Mouse (Mus musculus): ENCODE data around the gene Ddah2. TPM values are rescaled to one million over a fixed set of nuclear protein-coding genes. Genes with fewer than 3 reads are reported as not detected.

Gene Ddah2
- polyA plus RNA-seq, 1 experiment from 2014 or later: 582 TPM

- Histone ChIP-seq H3K9me3 (ENCODE audit: control insufficient read depth, low read length) (no peaks in the 10 kb centered on the region), H3K4me2 (ENCODE audit: low read depth, severe bottlenecking) (no peak overlapping the region), H3K9ac (ENCODE audit: low read length) (no peak overlapping the region; the same call in 1 of the 2 replicates), H3K27me3 (ENCODE audit: control insufficient read depth, insufficient read depth, low read length) (no peaks in the 10 kb centered on the region), H3K27ac (replicated peaks; ENCODE audit: low read depth, low read length) (no peak overlapping the region), H3K36me3 (ENCODE audit: control insufficient read depth, insufficient read depth, low read length) (no peaks in the 10 kb centered on the region), H3K4me3 (ENCODE audit: low read depth, low read length) (no peak overlapping the region), H3K4me1 (ENCODE audit: control insufficient read depth, insufficient read depth, low read length) (peaks cover 12% of the 10 kb centered on the region)
- WGBS: 38% methylated on average over 17 of the region's 17 CpGs
- ATAC-seq (ENCODE audit: insufficient number of reproducible peaks, low FRiP score, low TSS enrichment, low read depth) (no peak), DNase-seq (ENCODE audit: low spot score) (no peak)
These were observed 15.3 kb downstream of the Ddah2 start for GRCm38 (mm10) chr17:35074097-35074496.

GRCm38 (mm10) chr17:35076507-35077176 is 17.8 kb downstream of the Ddah2 start, which contains the start of gene Ly6g6e:
Gene Ly6g6e, plus strand, starts transcription at chr17:35076902.
- Histone ChIP-seq H3K4me3 (ENCODE audit: low read depth, low read length) (peak within 1 kb of the TSS; percentile 12; the same call in 1 of the 2 replicates), H3K36me3 (ENCODE audit: control insufficient read depth, insufficient read depth, low read length) (no peaks in the 10 kb centered on the region), H3K27ac (replicated peaks; ENCODE audit: low read depth, low read length) (no peak within 1 kb of the TSS; the same call in 1 of the 2 replicates), H3K27me3 (ENCODE audit: control insufficient read depth, insufficient read depth, low read length) (no peaks in the 10 kb centered on the region), H3K9me3 (ENCODE audit: control insufficient read depth, low read length) (no peaks in the 10 kb centered on the region), H3K9ac (ENCODE audit: low read length) (peak within 1 kb of the TSS; percentile 50), H3K4me1 (ENCODE audit: control insufficient read depth, insufficient read depth, low read length) (peaks cover 12% of the 10 kb centered on the region), H3K4me2 (ENCODE audit: low read depth, severe bottlenecking) (peak within 1 kb of the TSS; percentile 42)
- DNase-seq (ENCODE audit: low spot score): no peak
- WGBS: 19% methylated on average over 10 of the region's 10 CpGs
- no peak for ATAC-seq (ENCODE audit: insufficient number of reproducible peaks, low FRiP score, low TSS enrichment, low read depth)

- DNase-seq (ENCODE audit: low spot score) (no peak), ATAC-seq (ENCODE audit: insufficient number of reproducible peaks, low FRiP score, low TSS enrichment, low read depth) (no peak)
- Histone ChIP-seq H3K27ac (replicated peaks; ENCODE audit: low read depth, low read length) (no peak overlapping the region), H3K9me3 (ENCODE audit: control insufficient read depth, low read length) (no peaks in the 10 kb centered on the region), H3K36me3 (ENCODE audit: control insufficient read depth, insufficient read depth, low read length) (no peaks in the 10 kb centered on the region), H3K27me3 (ENCODE audit: control insufficient read depth, insufficient read depth, low read length) (no peaks in the 10 kb centered on the region), H3K4me2 (ENCODE audit: low read depth, severe bottlenecking) (peak overlapping the region; percentile 42), H3K4me1 (ENCODE audit: control insufficient read depth, insufficient read depth, low read length) (peaks cover 12% of the 10 kb centered on the region), H3K4me3 (ENCODE audit: low read depth, low read length) (no peak overlapping the region), H3K9ac (ENCODE audit: low read length) (no peak overlapping the region; the same call in 1 of the 2 replicates)
- 40% methylated on average over 2 of the region's 2 CpGs for whole genome bisulfite sequencing
These were observed 18.4 kb downstream of the Ddah2 start for GRCm38 (mm10) chr17:35077285-35077684.

GRCm38 (mm10) chr17:35077786-35078233 is 19.0 kb downstream of the Ddah2 start, which contains the start of gene Ly6g6d:
Gene Ly6g6d, minus strand, starts transcription at chr17:35078065.
- peak within 1 kb of the TSS; percentile 50 for H3K9ac ChIP-seq (ENCODE audit: low read length)
- WGBS: 12% methylated on average over 14 of the region's 14 CpGs

GRCm38 (mm10) chr17:35079778-35080177 is 20.9 kb downstream of the Ddah2 start:
- Histone ChIP-seq H3K27me3 (ENCODE audit: control insufficient read depth, insufficient read depth, low read length) (no peaks in the 10 kb centered on the region), H3K4me2 (ENCODE audit: low read depth, severe bottlenecking) (no peak overlapping the region), H3K27ac (replicated peaks; ENCODE audit: low read depth, low read length) (no peak overlapping the region), H3K4me3 (ENCODE audit: low read depth, low read length) (no peak overlapping the region), H3K9me3 (ENCODE audit: control insufficient read depth, low read length) (no peaks in the 10 kb centered on the region), H3K9ac (ENCODE audit: low read length) (no peak overlapping the region), H3K36me3 (ENCODE audit: control insufficient read depth, insufficient read depth, low read length) (no peaks in the 10 kb centered on the region), H3K4me1 (ENCODE audit: control insufficient read depth, insufficient read depth, low read length) (peaks cover 10% of the 10 kb centered on the region)
- WGBS: 70% methylated on average over 9 of the region's 9 CpGs
- DNase-seq (ENCODE audit: low spot score) (no peak), ATAC-seq (ENCODE audit: insufficient number of reproducible peaks, low FRiP score, low TSS enrichment, low read depth) (no peak)

More at GRCm38 (mm10) chr17:35077786-35078233, 19.0 kb downstream of the Ddah2 start, which contains the start of gene Ly6g6d:
- Histone ChIP-seq H3K4me2 (ENCODE audit: low read depth, severe bottlenecking) (peak within 1 kb of the TSS; percentile 42), H3K4me1 (ENCODE audit: control insufficient read depth, insufficient read depth, low read length) (peaks cover 12% of the 10 kb centered on the region), H3K4me3 (ENCODE audit: low read depth, low read length) (peak within 1 kb of the TSS; percentile 12; the same call in 1 of the 2 replicates), H3K9me3 (ENCODE audit: control insufficient read depth, low read length) (no peaks in the 10 kb centered on the region), H3K36me3 (ENCODE audit: control insufficient read depth, insufficient read depth, low read length) (no peaks in the 10 kb centered on the region), H3K27me3 (ENCODE audit: control insufficient read depth, insufficient read depth, low read length) (no peaks in the 10 kb centered on the region), H3K27ac (replicated peaks; ENCODE audit: low read depth, low read length) (no peak within 1 kb of the TSS; the same call in 1 of the 2 replicates)
- no peak for ATAC-seq (ENCODE audit: insufficient number of reproducible peaks, low FRiP score, low TSS enrichment, low read depth)
- no peak for DNase-seq (ENCODE audit: low spot score)

GRCm38 (mm10) chr17:35080248-35080647 is 21.4 kb downstream of the Ddah2 start:
- Histone ChIP-seq H3K9ac (ENCODE audit: low read length) (no peak overlapping the region), H3K36me3 (ENCODE audit: control insufficient read depth, insufficient read depth, low read length) (no peaks in the 10 kb centered on the region), H3K27ac (replicated peaks; ENCODE audit: low read depth, low read length) (no peak overlapping the region), H3K4me3 (ENCODE audit: low read depth, low read length) (no peak overlapping the region), H3K4me1 (ENCODE audit: control insufficient read depth, insufficient read depth, low read length) (peaks cover 10% of the 10 kb centered on the region), H3K27me3 (ENCODE audit: control insufficient read depth, insufficient read depth, low read length) (no peaks in the 10 kb centered on the region), H3K9me3 (ENCODE audit: control insufficient read depth, low read length) (no peaks in the 10 kb centered on the region), H3K4me2 (ENCODE audit: low read depth, severe bottlenecking) (no peak overlapping the region)
- WGBS: 37% methylated on average over 6 of the region's 6 CpGs
- DNase-seq (ENCODE audit: low spot score) (no peak), ATAC-seq (ENCODE audit: insufficient number of reproducible peaks, low FRiP score, low TSS enrichment, low read depth) (no peak)

GRCm38 (mm10) chr17:35080710-35081109 is 21.9 kb downstream of the Ddah2 start:
- Histone ChIP-seq H3K4me1 (ENCODE audit: control insufficient read depth, insufficient read depth, low read length) (peaks cover 10% of the 10 kb centered on the region), H3K27me3 (ENCODE audit: control insufficient read depth, insufficient read depth, low read length) (no peaks in the 10 kb centered on the region), H3K9ac (ENCODE audit: low read length) (no peak overlapping the region), H3K9me3 (ENCODE audit: control insufficient read depth, low read length) (no peaks in the 10 kb centered on the region), H3K36me3 (ENCODE audit: control insufficient read depth, insufficient read depth, low read length) (no peaks in the 10 kb centered on the region), H3K4me3 (ENCODE audit: low read depth, low read length) (no peak overlapping the region), H3K4me2 (ENCODE audit: low read depth, severe bottlenecking) (no peak overlapping the region), H3K27ac (replicated peaks; ENCODE audit: low read depth, low read length) (no peak overlapping the region)
- no peak for DNase-seq (ENCODE audit: low spot score)
- 87% methylated on average over 4 of the region's 4 CpGs for WGBS
- ATAC-seq (ENCODE audit: insufficient number of reproducible peaks, low FRiP score, low TSS enrichment, low read depth): no peak

GRCm38 (mm10) chr17:35082841-35083576 is 24.2 kb downstream of the Ddah2 start:
- peaks cover under 1% of the 10 kb centered on the region for H3K4me1 ChIP-seq (ENCODE audit: control insufficient read depth, insufficient read depth, low read length)
- H3K9ac ChIP-seq (ENCODE audit: low read length): no peak overlapping the region
- H3K4me2 ChIP-seq (ENCODE audit: low read depth, severe bottlenecking): no peak overlapping the region
- H3K9me3 ChIP-seq (ENCODE audit: control insufficient read depth, low read length): no peaks in the 10 kb centered on the region
- no peak overlapping the region for H3K4me3 ChIP-seq (ENCODE audit: low read depth, low read length)
- DNase-seq (ENCODE audit: low spot score) (no peak), ATAC-seq (ENCODE audit: insufficient number of reproducible peaks, low FRiP score, low TSS enrichment, low read depth) (no peak)
- no peaks in the 10 kb centered on the region for H3K27me3 ChIP-seq (ENCODE audit: control insufficient read depth, insufficient read depth, low read length)
- no peak overlapping the region for H3K27ac ChIP-seq (replicated peaks; ENCODE audit: low read depth, low read length)
- H3K36me3 ChIP-seq (ENCODE audit: control insufficient read depth, insufficient read depth, low read length): no peaks in the 10 kb centered on the region
- WGBS: 79% methylated on average over 16 of the region's 16 CpGs
